Mouse (Mus musculus) monocyte, adult 59 days (primary cell): Measurements from ENCODE around the gene Layn. TPM values are rescaled to one million over a fixed set of nuclear protein-coding genes. Genes with fewer than 3 reads are reported as not detected.

Source experiments
- total RNA-seq, 2 experiments: library from RNA; stranded (reverse); gene quantifications; one replicate each; pipeline ENCODE4 v1.2.4; 2023

Gene Layn
- total RNA-seq: 10 to 100 TPM in 1 of 2 experiments, 1 to 10 TPM in 1; 8.0 to 10.6 TPM

DNA sequence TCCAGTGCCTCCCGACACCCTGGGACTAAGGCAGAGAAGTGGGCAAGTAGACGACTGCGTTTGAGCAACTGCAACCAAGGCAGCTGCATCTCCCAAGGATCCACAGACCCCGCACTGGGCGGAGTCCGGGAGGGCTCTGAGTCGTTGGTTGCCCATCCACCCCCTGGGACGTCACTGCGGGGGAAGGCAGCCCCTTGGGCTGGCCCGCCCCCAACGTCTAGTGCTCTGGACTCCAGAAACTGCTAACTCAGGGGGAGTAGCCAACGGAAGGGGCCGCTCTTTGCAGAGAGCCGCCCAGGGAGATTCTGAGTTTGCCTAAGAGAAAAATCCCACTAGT lies at the start of gene Layn:
Gene Layn (minus strand): TSS at position 116 of the 337 bp plus-strand sequence.

DNA sequence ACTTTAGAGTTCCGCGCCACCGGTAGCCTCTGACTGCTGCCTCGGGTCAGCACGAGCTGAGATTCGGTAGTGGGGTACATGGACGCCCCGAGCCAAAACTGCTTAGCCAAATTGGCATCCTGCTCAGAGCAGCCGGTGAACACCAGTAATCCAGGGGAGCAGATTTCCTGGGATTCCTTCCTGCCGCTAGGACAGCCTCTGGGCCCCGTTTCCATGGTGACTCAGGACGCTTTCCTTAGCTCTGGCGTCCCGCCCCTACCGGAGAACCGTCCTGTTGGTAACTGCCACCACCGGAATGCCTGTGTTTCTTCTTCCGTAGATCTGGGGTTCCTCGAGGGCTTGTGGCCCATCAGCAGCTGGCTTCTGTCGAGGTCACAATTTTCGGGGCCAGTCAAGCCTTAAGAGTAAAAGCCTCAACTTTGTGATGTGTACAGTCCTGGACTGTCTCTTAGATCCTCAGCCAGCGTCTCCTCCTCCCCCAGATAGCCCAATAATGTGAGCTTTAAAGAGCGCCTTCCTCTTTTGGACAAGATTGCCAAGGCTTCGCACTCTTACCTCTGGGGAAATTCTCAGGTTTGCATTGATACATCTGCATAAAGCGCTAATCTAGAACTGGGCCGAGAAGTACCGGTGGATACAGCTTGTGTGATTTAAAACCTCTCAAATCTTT lies 25.0 kb upstream of the Layn start, which contains the start of gene 4833427G06Rik:
Gene 4833427G06Rik (minus strand): TSS at position 323 of the 670 bp plus-strand sequence.

GRCm38 (mm10) chr9:51060601-51061000 lies 16.3 kb downstream of the Layn start, which contains the start of gene Btg4:
Gene Btg4 (plus strand): TSS chr9:51060901.

GRCm38 (mm10) chr9:51008841-51009655 lies 67.8 kb downstream of the Layn start, which contains the start of gene Sik2:
Gene Sik2 (minus strand): TSS chr9:51009073.

Other genes with a start within 250 kb of the Layn start
- gene Ppp2r1b, start 231.8 kb downstream of the Layn start, total RNA-seq: 10 to 100 TPM; 27.8 to 30.5 TPM
- gene Sik2, start 68.0 kb downstream of the Layn start, total RNA-seq: 10 to 100 TPM; 57.1 to 63.8 TPM
- not detected for gene Btg4, start 16.2 kb downstream of the Layn start, total RNA-seq
- not detected for gene 4833427G06Rik, start 25.0 kb upstream of the Layn start, total RNA-seq
- not detected for gene Gm32742, start 88.4 kb upstream of the Layn start, total RNA-seq
- gene Pou2af1, start 136.6 kb upstream of the Layn start, total RNA-seq: 1 to 10 TPM; 1.7 to 2.4 TPM
- gene Colca2, start 201.5 kb upstream of the Layn start, total RNA-seq: not detected